Mouse (Mus musculus) retina, embryonic 14.5 days (tissue): Measurements from ENCODE around the gene Sec24b.

Experiments used
- DNase-seq: peaks from one replicate; pipeline ENCODE4 v3.0.0-alpha.2; 2015; ENCODE audit warnings: low spot score

Sec24b gene

DNA sequence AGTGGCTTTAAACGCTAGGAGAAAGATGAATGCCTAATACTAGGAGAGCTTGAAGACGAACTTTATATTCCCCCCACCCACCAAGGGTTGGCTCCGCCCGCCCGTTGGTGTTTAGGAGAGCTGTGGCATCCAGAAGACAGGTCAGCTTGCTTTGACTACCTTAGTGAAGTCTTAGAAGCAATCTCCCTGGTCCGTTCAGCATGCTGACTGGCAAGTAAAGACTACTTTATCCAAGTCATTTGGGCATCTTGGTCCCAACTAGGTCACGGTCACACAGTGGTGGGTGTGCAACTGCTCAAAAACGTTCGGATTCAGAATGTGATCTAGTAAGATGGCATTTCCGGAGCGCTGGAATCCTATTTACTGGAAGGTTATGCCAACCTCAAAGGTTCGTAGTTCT lies at the start of gene Sec24b:
Gene Sec24b (minus strand): TSS at position 273 of the 400 bp plus-strand sequence.
- DNase-seq, result peak; percentile 54

DNA sequence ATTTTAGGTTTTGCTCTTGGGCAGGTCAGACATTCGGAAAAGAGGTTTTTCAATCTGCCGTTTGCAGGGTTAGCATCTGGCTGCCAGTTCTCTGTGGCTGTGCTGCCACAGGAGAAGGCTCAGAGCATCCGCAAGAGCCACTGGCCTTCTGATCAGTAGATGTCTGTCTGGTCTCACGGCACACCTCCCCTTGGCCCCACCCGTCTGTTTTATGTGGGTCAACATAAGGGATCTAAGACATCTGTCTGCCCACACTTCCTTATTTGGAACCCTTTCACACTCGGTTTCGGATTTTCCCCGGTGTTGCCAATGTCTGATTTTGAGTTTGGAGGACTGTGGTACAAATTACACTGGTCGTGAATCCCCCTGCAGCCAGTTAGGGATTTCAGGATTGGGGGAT lies 43.1 kb upstream of the Sec24b start:
- DNase-seq, result no peak

DNA sequence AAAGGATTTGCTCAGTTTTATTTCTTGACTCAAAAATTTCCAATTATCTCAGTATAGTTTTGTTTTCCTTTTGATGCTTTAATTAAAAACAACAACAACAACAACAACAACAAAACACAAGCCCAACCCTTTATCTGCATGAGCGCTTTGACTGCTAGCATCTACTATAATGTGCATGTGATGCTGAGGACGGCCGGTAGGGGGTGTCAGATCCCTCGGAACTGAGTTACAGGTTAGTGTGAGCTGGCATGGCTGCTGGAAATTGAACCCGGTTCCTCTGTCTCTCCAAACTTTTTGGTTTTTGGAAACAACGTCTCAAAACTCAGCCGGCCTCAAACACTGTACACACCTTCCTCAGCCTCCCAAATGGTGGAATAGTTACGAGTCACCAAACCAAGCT lies 42.1 kb upstream of the Sec24b start:
- peak; percentile 45 for DNase-seq

DNA sequence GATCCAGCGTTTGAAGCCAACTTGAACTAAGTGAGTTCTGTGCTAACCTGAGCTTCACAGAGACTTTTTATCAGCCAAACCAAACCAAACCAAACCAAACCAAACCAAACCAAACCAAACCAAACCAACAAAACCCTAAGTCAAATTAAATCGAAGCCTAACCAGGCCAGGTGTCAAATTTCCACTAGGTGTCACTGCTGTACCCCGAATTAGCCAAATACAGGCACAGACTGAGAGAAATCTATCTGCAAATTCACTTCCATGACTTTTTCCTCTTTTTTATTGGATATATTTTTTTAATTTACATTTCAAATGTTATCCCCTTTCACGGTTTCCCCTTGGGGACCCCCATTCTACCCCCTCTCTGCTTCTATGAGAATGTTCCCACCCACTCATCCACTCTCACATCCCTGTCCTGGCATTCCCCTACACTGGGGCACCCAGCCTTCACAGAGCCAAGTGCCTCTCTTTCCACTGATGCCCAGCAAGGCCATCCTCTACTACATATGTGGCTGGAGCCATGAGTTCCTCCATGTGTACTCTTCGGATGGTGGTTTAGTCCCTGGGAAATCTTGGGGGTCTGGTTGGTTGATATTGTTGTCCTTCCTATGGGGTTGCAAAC lies 33.9 kb upstream of the Sec24b start:
- peak; percentile 77 for DNase-seq

DNA sequence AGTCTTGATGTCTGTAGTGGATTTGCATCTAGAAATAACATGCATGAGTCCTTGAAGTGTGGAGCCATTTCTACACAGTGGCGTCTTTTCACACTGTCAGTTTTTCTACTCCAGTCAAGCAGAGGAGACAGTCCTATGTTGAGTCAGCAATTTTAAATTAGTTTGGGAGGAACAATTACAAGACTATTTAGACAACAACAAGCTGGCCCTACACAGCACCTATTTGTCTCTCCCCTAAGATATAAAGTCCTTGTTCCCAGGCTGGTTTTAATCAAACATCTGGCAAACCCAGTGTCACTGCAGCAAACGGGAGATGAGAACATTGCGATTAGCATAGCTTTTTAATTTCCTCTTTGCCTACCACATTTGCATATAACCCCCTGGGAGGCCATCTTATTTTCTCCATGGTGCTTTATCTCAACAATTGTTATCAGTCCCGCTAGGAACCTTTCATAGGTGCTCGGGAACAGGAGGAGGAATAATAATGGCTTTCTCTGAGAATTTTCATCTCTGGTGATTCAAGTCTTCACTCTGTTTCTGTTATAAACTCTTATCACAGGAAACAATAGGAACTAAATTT lies 32.9 kb upstream of the Sec24b start:
- no peak for DNase-seq

DNA sequence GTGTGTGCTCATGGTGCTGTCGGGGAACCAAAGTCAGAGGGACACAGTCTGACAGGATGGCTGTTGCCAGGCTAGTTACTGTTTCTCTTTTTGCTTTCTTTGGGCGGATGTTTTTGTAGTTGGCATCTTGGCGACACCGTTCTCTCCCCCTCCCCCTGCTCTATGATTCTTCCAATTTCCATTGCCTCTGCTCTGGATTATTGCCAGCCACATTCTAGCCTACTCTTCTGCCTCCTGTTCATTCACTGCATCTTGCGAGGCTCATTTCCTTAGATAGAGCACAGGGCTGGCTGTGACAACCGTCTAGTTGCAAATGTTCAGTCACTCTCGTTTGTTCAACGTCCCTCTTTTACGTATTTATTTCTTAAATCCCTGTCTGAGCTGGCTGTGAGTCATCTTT lies 29.1 kb upstream of the Sec24b start:
- DNase-seq, result no peak

DNA sequence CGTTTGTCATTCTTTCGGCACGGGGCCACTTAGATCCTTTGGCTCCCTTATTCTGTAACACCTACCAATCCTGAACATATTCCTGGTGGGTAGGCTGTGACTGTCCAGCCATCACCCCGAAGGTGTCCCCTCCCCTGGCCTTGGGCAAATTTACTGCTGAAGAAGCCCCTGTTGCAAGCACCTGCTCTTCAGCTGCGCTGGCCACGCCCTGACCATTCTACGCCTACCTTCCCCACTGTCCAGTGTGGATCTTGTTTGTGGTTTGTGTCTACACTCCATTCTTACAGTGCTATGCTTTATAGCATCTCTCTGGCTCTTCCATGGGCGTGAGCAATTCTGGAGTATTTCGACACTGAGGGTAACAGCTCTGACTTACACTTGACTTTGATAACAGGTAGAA lies 27.3 kb upstream of the Sec24b start:
- no peak for DNase-seq

DNA sequence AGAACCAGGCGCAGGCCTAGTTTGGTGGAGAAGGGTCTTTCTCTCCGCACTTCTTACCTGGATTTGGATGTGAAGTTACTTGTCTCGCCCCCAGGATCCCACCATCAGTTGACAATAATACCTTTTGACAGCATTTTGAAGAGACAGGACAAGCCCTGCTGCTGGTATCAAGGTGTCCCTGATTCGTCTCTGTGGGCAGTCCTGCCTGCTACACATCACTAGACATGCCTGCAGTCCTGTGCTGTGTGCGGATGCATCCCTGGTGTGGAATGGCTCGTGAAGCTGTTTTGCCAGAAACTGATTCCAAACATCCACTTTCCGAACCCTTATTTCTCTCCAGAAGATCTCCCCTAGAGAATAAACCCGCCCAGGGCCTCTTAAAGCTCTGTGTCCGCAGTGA lies 26.1 kb upstream of the Sec24b start:
- no peak for DNase-seq

DNA sequence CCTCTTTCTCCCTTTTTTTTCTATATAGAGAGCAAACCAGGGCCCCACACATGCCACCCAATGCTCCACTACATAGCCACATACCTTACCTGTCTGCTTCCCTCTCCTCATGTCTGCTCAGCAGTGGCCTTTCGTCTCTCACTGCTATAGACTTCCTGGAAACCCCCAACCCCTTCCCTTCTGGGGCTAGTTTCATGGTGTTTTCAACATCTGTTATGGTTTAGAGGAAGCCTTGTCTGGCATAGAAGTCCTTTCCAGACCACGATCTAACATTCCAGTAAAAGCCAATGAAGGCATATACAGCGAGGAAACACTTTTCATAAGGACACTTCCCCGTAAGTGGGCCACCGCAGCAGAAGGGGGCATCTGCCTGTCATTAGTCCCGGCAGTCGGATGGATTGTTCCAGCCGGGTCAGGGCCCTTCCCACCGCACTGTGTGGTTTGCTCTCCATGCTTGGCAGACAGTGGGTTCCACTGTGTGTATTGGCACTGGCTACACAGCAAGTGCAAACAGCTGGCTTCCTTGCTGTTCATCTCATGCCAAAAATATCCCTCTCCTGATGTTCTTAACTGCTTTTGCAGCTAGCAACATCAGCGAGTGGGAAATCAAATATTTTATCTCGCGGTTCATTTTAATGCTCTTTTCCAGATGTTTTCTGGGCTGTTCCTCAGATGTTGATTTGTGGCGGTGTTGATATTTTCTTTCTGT lies 25.2 kb upstream of the Sec24b start:
- no peak for DNase-seq

DNA sequence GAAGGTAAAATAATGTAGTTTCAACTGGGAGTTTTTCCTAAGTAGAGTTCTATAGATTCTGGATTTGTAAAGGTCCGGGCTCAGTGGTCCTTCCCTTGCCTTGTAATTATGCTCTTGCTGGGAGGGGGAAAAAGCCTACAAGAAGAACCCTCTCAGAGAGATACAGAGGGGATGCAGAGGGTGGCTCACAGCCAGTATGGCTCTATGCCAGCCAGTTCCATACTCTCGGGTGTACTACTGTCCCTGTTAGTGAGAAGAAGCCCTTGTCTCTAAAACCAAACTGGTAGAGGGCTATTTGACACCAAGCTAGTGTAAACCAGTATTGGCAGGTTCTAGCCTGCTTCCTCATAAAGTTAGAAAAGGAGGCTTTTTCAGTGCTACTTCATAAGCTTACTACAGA lies 22.0 kb upstream of the Sec24b start:
- DNase-seq, result no peak

DNA sequence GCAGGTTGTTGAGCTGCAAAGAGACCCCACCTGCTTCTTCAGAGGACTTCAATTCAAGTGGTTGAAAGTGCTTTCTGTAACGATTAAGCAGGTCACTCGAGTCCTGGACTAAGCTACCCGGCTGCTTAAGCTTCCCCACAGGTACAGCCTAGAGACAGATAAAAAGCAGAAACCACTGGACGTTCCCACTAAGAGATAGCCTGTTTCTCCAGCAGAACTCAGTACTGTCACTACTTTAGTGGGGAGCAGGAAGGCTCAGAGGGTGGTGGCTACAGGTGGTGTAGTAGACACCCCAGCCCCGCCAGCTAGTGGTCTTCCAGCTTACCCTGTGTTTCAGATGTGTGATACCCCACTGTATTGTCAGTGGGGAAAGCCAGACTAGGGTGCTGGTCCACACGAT lies 19.3 kb upstream of the Sec24b start:
- no peak for DNase-seq

DNA sequence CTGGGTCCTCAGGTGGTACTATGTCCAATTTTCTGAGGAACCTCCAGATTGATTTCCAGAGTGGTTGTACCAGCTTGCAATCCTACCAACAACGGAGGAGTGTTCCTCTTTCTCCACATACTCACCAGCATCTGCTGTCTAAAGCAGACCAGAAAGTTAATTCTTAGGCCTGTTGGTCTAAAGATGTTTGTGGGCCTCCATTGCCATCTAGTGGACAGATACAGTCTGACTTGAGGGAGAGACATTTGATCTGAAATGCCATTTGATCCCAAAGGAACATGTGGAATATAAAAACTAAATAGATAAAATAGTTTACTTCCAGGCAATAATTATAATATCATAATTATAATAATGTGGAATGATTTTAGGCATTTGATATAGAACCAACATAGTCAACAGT lies 18.4 kb upstream of the Sec24b start:
- DNase-seq, result peak; percentile 89

DNA sequence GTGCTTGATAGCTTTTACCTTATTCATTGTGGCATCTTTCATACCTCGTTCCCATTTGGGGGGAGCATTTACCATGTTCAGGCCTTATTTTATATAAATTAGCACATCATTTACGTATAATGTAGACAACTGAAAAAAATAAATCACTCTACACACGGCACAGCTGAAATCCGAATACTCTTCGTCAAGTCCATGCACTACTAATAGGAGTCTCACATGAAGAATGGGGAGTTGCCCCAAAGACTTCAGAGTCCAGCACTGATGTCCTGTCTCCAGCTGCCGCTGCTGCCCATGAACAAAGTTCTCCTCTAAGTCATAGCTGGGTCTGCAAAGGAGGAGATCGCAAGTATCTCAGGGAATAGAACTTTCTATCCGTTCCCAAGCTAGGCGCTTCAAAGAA lies 15.9 kb upstream of the Sec24b start:
- DNase-seq, result no peak

DNA sequence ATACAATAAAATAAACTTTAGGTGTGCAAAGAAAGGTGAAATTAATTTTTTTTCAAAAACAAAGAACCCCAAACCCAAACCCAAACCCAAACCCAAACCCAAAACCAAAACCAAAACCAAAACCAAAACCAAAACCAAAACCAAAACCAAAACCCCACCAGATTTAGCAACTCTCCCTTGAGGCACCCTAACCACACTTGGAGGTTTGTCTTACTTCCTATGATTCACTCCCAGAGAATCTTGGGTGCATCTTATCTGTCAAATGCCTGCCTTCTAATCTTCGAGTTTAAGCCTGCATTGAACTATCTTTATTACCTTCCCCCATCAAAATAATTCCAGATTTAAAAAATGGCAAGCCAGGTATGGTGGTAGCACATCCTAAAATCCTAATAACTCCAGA lies 14.4 kb upstream of the Sec24b start:
- DNase-seq, result no peak

DNA sequence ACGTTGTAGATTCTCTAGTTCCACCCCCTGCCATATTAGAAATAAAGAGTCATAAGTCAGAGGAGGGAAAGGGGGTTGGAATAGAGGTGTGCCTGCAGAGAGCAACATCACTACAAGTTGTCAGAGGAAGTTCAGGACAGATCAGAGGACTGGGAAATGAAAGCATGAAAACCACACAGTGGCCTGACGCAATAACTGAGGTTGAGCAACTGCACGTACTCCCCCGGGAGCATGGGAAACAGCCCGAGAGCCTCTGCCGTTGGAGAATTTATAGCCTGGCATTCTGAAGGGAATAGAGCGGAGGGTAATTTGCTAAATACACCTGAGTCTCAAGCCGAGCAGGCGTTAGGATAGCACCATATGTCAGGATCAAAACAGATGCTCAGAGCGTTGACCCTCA lies 11.7 kb upstream of the Sec24b start:
- no peak for DNase-seq

DNA sequence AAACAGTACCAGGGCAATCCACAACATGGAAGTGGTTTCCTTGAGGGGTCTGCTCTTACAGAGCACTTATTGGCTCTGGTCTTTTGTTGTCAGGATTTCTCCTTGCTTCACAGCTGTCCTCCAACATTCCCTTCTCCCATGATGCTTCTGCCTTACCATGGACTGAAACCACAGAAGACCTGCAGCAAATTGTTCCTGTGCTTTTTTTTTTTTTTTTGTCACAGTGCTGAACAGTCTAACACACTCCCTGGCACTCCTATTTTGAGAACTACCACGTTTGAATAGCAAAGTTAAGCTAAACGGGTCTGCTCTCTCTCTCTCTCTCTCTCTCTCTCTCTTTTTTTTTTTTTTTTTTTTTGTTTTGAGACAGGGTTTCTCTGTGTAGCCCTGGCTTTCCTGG lies 10.6 kb upstream of the Sec24b start:
- DNase-seq, result no peak

DNA sequence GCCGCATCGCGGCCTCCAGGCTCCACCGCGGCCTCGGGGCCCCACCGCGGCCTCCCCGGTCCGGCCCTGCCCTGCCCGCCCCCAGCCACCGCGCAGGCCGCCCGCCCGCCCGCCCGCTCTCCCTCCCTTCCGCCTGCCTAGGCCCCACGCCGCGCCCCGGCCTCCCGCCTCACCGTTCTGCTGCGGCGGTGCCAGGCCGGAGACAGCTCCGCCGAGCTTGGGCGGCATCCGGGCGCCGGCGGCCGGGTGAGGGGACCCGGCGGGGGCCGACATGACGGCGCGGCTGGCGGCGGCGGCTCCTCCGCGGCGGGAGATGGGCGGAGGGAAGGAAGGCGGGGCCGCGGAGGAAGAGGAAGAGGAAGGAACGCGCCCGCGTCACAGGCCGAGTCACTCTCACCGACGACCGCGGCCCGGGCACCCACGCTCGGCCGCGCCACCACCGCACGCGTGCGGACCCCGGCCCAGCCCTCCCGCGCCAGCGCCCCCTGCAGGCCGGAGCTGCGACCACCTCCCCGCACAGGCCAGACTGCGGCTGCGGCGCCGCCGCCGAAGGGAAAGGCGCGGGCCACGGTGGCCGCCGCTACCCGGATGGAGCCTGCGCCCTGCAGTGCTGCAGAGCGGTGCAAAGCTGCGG lies 840 bp downstream of the Sec24b start:
- DNase-seq, result peak; percentile 87

DNA sequence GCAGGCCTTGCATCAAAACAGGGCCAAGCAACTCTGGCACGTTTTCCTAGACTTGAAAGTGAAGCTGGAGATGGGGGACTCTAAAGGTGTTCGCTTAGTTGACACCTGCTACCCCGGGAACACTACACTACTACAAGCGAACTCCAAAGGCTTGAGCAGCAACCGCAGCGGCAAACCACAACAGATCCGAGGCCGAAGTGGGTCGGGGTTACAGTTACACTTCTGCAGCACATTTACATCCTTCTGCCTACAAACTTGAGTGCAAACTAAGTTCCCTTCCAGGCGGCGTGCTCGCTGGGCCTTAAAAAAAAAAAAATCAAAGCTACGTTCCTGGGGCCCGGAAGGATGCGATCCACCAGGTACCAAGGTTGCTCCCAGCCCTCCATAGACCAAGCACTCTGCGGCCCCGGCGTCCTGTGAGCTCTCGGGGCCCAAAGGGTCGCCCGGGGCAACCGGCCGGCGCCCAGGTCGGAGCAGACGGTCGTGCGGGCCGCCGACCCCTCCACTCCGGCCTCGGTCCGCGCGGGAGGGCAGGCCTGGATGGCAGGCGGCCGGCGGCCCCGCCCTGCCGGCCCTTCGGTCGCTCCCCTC lies 1.5 kb downstream of the Sec24b start:
- no peak for DNase-seq

DNA sequence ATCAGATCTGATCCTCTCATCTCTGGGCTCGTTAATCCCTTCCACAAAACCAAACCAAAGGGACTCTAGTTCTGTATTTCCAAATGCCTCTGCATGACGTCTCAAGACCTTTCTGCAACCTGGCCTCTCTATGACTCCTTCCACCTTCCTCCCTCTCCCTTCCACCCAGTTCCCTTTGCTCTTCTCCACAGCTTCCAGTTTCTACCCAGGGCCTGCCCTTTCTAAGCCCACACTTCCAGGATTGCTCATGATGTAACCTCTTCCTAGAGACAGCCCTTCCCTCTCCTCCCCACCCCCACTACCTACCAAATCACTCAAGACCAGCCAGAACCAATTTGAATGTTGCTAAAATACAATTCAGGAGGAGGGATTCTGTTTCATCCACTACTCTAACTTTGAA lies 2.9 kb downstream of the Sec24b start:
- DNase-seq, result peak; percentile 25

DNA sequence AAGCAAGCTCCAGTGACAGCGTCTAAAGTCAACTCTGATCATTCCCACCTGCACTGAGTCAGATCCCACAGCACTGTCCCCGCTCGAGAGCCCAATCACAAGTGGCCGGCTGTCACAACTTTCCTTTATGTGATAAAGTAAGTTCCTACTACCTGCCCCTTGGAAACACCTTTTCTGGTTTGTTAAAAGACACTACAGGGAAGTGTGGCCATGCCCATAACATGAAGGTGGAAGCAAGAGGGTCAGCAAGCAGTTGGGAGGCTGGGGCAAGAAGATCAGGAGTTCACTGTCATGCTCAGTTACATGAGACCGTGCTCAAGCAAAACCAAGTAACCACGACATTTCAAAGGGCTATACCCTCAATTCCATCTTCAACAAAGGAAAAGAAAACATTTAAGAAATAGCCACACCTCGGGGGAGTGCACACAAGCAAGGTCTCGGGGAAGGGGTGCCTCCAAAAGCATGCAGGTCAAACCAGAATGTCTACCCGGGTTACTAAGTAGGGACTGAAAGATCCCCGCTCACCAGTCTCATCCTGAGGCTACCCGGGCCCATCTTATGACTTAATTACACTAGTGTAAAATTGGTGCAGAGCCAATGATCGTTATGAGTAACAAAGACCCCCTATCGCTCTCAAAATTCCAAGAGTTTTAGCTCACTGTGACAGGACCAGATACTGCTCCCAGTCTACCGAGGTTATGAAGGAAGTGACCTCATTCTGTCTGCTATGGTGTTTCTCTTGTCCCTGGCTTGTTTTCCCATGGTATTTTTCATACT lies 3.6 kb downstream of the Sec24b start:
- peak; percentile 24 for DNase-seq

DNA sequence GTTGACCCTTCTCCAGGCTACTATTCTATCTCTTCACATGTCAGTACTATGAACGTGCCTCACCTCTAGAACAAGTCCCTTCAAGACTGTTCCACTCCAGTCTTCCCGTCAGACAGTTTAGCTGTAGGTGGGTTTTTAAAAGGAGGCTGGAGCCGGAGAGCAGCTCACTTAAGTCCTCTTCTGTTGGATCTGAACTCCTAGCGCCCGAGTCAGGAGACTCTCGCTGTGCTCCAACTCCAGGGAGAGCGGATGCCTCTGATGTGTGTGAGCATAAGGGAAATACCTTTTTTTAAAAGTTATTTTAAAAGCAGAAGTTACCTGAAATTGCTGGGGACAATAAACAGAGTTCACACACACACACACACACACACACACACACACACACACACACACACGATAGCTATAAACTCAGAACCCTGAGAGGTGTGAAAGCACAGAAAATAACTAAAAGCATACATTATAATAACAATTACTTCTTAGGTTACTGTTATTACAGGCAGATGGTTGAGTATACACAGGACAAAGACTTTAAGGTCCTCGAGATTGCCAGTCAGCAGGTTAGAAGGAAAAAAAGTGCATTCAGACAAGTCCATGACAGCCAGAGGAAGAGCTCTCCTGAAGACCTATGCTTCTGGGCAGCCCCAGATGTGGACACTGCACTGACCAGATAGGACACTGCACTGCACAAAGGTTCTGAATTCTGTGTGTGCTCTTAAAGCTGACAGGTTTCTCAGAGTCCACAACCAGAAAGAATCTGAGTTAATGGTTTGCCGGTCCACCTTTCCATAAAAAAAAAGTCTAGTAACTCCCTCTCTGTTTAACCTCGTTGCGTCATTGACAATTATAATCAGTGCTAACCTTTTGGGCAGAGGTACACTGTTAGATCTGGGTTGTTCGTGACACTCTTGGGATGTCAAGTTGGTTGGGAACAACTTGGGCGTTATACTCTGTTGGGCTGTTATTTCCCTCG lies 5.7 kb downstream of the Sec24b start:
- no peak for DNase-seq
